Mouse (Mus musculus) cerebellum, adult 2 months (tissue): Measurements from ENCODE around the gene Nptn.

ENCODE experiments used
- CTCF ChIP-seq: fragments of 200-500 bp; IDR thresholded peaks from 2 replicates; pipeline ENCODE4 v1.5.1; 2011; ENCODE audit warnings: low read depth, mild to moderate bottlenecking, control low read depth, low read length, moderate library complexity, borderline replicate concordance; ENCODE audit not compliant: insufficient read depth
- POLR2A ChIP-seq: fragments of 200-500 bp; IDR thresholded peaks from 2 replicates; pipeline ENCODE4 v1.6.1; 2011; ENCODE audit warnings: low read length, control low read depth, borderline replicate concordance; ENCODE audit not compliant: insufficient read depth

DNA sequence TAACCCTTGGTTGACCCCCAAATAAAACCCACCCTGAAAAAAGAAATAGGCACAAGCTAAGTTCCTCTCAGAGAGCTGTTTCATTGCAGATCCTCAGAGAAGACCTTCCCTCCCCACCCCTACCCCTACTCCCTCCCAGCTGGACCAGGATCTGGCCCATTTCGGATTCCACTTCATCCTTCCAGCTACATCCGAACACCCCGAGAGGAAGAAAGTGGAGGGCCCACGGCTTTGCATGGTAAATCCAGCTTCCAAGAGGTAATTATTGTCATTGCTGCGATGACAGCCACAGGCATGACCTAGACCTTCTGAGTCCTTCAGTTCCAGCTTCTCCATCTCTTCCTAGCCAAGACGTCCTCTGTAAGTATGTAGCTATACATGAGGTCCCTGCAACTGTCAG is 31.1 kb upstream of the Nptn start:
- TF ChIP-seq POLR2A, result no peak
- no peak for TF ChIP-seq CTCF
